Mouse (Mus musculus): Measurements from ENCODE around the gene Mrpl24. TPM values are rescaled to one million over a fixed set of nuclear protein-coding genes. Genes with fewer than 3 reads are reported as not detected.
A peak's percentile ranks its signal among the peaks of the same experiment; 100 is the strongest.

Mrpl24 gene
- polyA plus RNA-seq, 1 experiment, result 100 TPM

DNA sequence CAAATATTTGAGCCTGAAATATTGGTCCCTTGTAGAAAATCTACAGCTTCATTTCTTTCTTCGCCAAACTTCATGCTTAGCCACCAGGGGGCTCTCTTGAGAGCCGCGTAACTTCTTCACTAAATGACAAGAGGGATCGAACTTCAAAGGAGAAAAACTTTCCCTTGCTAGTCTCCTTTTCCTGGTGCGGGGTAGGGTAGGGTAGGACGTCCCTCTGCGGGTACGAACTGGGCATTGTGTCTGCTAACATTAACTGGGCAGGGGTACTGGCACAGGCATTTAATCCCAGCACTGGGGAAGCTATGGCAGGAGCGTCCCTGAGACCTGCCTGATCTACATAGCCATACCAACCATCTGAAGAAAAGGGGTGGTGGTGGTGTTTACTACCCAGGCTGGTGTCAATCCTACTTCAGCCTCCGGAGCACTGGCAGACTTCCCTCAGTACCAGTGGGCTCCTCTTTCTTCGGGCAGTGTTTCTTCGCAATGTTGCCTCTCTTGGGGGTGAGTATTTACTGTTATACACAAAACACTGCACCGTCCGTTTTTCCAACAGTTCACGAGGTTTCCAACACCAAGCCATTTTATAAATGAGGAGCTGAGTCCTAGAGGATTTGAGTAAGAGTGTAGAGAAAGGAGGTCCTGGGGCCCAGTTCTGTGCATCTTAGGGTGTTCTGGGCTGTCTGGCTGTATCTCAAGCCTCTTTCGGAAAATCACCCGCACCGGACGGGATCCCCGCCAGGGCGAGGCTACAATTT lies 51.1 kb downstream of the Mrpl24 start:
- Histone ChIP-seq H3K27me3 (replicated peaks; ENCODE audit: control insufficient read depth, insufficient read depth, low read length) (no peaks in the 10 kb centered on the region), H3K4me3 (ENCODE audit: insufficient read depth, low read depth, low read length) (peak overlapping the region; percentile 57), H3K27ac (ENCODE audit: insufficient read depth, low read depth, low read length) (no peak overlapping the region), H3K36me3 (ENCODE audit: control insufficient read depth, insufficient read depth, low read length) (no peaks in the 10 kb centered on the region), H3K4me1 (ENCODE audit: control insufficient read depth, insufficient read depth, low read length) (no peaks in the 10 kb centered on the region)
- DNase-seq, result peak; percentile 73
- 1% methylated on average over 21 of the region's 21 CpGs for WGBS
- TF ChIP-seq CTCF (conservative IDR thresholded peaks at IDR 0.05; ENCODE audit: insufficient read depth, insufficient read length, low read depth, low read length), result peak; percentile 56
- no peak for TF ChIP-seq POLR2A (IDR thresholded peaks at IDR 0.05; ENCODE audit: low read depth, low read length)

DNA sequence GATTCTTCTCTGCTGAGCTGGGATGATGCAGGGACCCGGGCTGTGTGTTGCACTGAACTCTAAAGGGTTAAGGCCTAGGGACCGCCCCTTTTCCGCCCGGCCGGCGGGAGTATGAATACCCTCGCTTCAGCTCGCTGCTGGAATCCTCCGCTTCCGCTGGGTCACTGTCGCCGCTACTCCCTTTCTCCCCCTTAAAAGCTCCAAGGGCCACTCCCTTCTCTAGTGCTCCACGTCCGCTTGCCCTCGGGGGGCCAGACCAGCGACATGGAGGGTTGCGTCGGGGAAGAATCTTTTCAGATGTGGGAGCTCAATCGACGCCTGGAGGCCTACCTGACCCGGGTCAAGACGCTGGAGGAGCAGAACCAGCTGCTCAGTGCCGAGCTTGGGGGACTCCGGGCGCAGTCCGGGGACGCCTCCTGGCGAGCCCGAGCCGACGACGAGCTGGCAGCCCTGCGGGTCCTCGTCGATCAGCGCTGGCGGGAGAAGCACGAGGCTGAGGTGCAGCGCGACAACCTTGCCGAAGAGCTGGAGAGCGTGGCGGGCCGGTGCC lies 51.7 kb downstream of the Mrpl24 start, which contains the start of gene Nes:
Gene Nes (plus strand): TSS at position 140 of the 550 bp plus-strand sequence.
- H3K4me3 ChIP-seq (ENCODE audit: insufficient read depth, low read depth, low read length), result peak within 1 kb of the TSS; percentile 57
- DNase-seq, result peak; percentile 77
- no peaks in the 10 kb centered on the region for H3K36me3 ChIP-seq (ENCODE audit: control insufficient read depth, insufficient read depth, low read length)
- WGBS, result under 1% methylated on average over 44 of the region's 44 CpGs
- TF ChIP-seq CTCF (conservative IDR thresholded peaks at IDR 0.05; ENCODE audit: insufficient read depth, insufficient read length, low read depth, low read length) (no peak), POLR2A (IDR thresholded peaks at IDR 0.05; ENCODE audit: low read depth, low read length) (peak; percentile 58)
- no peaks in the 10 kb centered on the region for H3K27me3 ChIP-seq (replicated peaks; ENCODE audit: control insufficient read depth, insufficient read depth, low read length)
- H3K27ac ChIP-seq (ENCODE audit: insufficient read depth, low read depth, low read length), result 0 out of 2 replicates have a peak within 1 kb of the TSS, but pooled peaks have one; percentile 58
- H3K4me1 ChIP-seq (ENCODE audit: control insufficient read depth, insufficient read depth, low read length), result no peaks in the 10 kb centered on the region

- H3K36me3 ChIP-seq (ENCODE audit: control insufficient read depth, insufficient read depth, low read length), result no peaks in the 10 kb centered on the region
- no peaks in the 10 kb centered on the region for H3K4me1 ChIP-seq (ENCODE audit: control insufficient read depth, insufficient read depth, low read length)
- peak overlapping the region; percentile 57 for H3K4me3 ChIP-seq (ENCODE audit: insufficient read depth, low read depth, low read length)
- no peaks in the 10 kb centered on the region for H3K27me3 ChIP-seq (replicated peaks; ENCODE audit: control insufficient read depth, insufficient read depth, low read length)
- 0 out of 2 replicates have a peak overlapping the region, but pooled peaks have one; percentile 58 for H3K27ac ChIP-seq (ENCODE audit: insufficient read depth, low read depth, low read length)
- DNase-seq, result no peak
- under 1% methylated on average over 59 of the region's 60 CpGs for WGBS
- no peak for TF ChIP-seq POLR2A (IDR thresholded peaks at IDR 0.05; ENCODE audit: low read depth, low read length)
- TF ChIP-seq CTCF (conservative IDR thresholded peaks at IDR 0.05; ENCODE audit: insufficient read depth, insufficient read length, low read depth, low read length), result no peak
Observed at GRCm38 (mm10) chr3:87971489-87972202, 52.3 kb downstream of the Mrpl24 start.

DNA sequence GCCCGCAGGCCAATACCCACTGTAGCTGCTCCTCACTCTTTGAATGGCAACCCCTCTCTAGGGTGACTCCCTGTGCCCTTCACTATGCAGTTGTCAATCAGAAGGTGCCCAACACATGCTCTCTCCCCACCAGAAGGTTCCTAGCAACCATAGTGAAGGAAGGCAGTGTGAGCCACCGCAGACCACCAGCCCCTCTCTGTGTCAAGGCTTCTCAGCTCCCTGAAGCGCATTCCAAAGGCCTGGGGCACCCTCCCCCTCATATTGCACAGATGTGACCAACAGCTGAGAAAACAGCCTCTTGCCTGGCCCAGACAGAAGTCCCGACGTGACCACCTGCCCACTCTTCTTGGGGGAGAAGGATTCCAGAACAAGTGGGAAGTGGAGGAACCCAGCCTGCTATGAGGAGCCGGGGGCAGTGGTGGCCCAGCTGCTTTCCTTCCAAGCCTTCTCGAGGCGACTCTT lies 52.9 kb downstream of the Mrpl24 start:
- no peak overlapping the region for H3K27ac ChIP-seq (ENCODE audit: insufficient read depth, low read depth, low read length)
- DNase-seq, result no peak
- peak overlapping the region; percentile 57 for H3K4me3 ChIP-seq (ENCODE audit: insufficient read depth, low read depth, low read length)
- H3K4me1 ChIP-seq (ENCODE audit: control insufficient read depth, insufficient read depth, low read length), result no peaks in the 10 kb centered on the region
- 26% methylated on average over 8 of the region's 8 CpGs for WGBS
- no peaks in the 10 kb centered on the region for H3K36me3 ChIP-seq (ENCODE audit: control insufficient read depth, insufficient read depth, low read length)
- no peaks in the 10 kb centered on the region for H3K27me3 ChIP-seq (replicated peaks; ENCODE audit: control insufficient read depth, insufficient read depth, low read length)
- no peak for TF ChIP-seq POLR2A (IDR thresholded peaks at IDR 0.05; ENCODE audit: low read depth, low read length)
- TF ChIP-seq CTCF (conservative IDR thresholded peaks at IDR 0.05; ENCODE audit: insufficient read depth, insufficient read length, low read depth, low read length), result no peak

DNA sequence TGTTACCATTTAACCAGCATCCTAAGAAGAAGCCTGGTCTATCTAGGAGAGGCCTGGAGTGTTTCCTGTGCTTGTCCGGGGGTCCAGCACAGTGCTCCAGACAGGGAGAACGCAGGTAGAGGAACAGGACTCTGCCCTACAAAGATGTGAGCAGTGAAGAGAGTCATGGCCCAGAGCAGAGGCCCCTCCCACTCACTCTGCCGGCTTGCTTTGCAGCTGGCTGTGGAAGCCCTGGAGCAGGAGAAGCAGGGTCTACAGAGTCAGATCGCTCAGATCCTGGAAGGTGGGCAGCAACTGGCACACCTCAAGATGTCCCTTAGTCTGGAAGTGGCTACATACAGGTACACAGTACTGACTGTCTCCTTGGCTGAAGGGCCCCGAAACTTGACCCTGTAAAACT lies 53.5 kb downstream of the Mrpl24 start:
- no peak for DNase-seq
- no peaks in the 10 kb centered on the region for H3K27me3 ChIP-seq (replicated peaks; ENCODE audit: control insufficient read depth, insufficient read depth, low read length)
- no peak overlapping the region for H3K27ac ChIP-seq (ENCODE audit: insufficient read depth, low read depth, low read length)
- no peaks in the 10 kb centered on the region for H3K4me1 ChIP-seq (ENCODE audit: control insufficient read depth, insufficient read depth, low read length)
- peak overlapping the region; percentile 57 for H3K4me3 ChIP-seq (ENCODE audit: insufficient read depth, low read depth, low read length)
- no peak for TF ChIP-seq POLR2A (IDR thresholded peaks at IDR 0.05; ENCODE audit: low read depth, low read length)
- no peak for TF ChIP-seq CTCF (conservative IDR thresholded peaks at IDR 0.05; ENCODE audit: insufficient read depth, insufficient read length, low read depth, low read length)
- WGBS, result 35% methylated on average over 5 of the region's 5 CpGs
- H3K36me3 ChIP-seq (ENCODE audit: control insufficient read depth, insufficient read depth, low read length), result no peaks in the 10 kb centered on the region

Other genes with a start within 250 kb of the Mrpl24 start
- 0.20 and 0.48 TPM in 2 replicates for gene Lrrc71, start 170.9 kb upstream of the Mrpl24 start, polyA plus RNA-seq (2012; rRNA removed)
- gene Ntrk1, start 124.3 kb upstream of the Mrpl24 start, polyA plus RNA-seq (2012; rRNA removed), result 2.5 and 4.5 TPM in 2 replicates
- gene Insrr, start 122.6 kb upstream of the Mrpl24 start, polyA plus RNA-seq (2012; rRNA removed), result 23.9 and 27.8 TPM in 2 replicates
- 60.5 and 71.0 TPM in 2 replicates for gene Pear1, start 95.2 kb upstream of the Mrpl24 start, polyA plus RNA-seq (2012; rRNA removed)
- 0.56 and 2.4 TPM in 2 replicates for gene Sh2d2a, start 72.8 kb upstream of the Mrpl24 start, polyA plus RNA-seq (2012; rRNA removed)
- 36.3 and 37.3 TPM in 2 replicates for gene Prcc, start 33.9 kb upstream of the Mrpl24 start, polyA plus RNA-seq (2012; rRNA removed)
- 104 and 113 TPM in 2 replicates for gene Hdgf, start 13.2 kb upstream of the Mrpl24 start, polyA plus RNA-seq (2012; rRNA removed)
- 11.0 and 11.5 TPM in 2 replicates for gene Isg20l2, start 10.8 kb downstream of the Mrpl24 start, polyA plus RNA-seq (2012; rRNA removed)
- gene Rrnad1, start 11.2 kb downstream of the Mrpl24 start, polyA plus RNA-seq (2012; rRNA removed), result 19.3 and 27.3 TPM in 2 replicates
- gene Crabp2, start 29.2 kb downstream of the Mrpl24 start, polyA plus RNA-seq (2012; rRNA removed), result 0.88 and 0.94 TPM in 2 replicates
- gene Nes, start 51.6 kb downstream of the Mrpl24 start, polyA plus RNA-seq (2012; rRNA removed), result 7.2 and 7.5 TPM in 2 replicates
- 0.34 and 0.48 TPM in 2 replicates for gene Bcan, start 80.7 kb downstream of the Mrpl24 start, polyA plus RNA-seq (2012; rRNA removed)
- not detected in 2 replicates for gene Hapln2, start 108.1 kb downstream of the Mrpl24 start, polyA plus RNA-seq (2012; rRNA removed)
- gene Gpatch4, start 123.6 kb downstream of the Mrpl24 start, polyA plus RNA-seq (2012; rRNA removed), result 5.1 and 7.4 TPM in 2 replicates
- 141 and 165 TPM in 2 replicates for gene Naxe, start 139.0 kb downstream of the Mrpl24 start, polyA plus RNA-seq (2012; rRNA removed)
- gene Ttc24, start 158.8 kb downstream of the Mrpl24 start, polyA plus RNA-seq (2012; rRNA removed), result 0.15 TPM in 1 of 2 replicates, not detected in the other
- gene Iqgap3, start 162.5 kb downstream of the Mrpl24 start, polyA plus RNA-seq (2012; rRNA removed), result 0.81 and 0.83 TPM in 2 replicates
- gene Mef2d, start 222.9 kb downstream of the Mrpl24 start, polyA plus RNA-seq (2012; rRNA removed), result 41.8 and 42.7 TPM in 2 replicates

All from kidney, adult 2 months (tissue).